Mouse (Mus musculus) embryo, embryonic 10.5 days (tissue): Measurements from ENCODE around the gene Cmbl.

Experiments used
- DNase-seq: peaks from one replicate; pipeline ENCODE4 v3.0.0-alpha.2; 2015; ENCODE audit warnings: low spot score

Gene Cmbl

GRCm38 (mm10) chr15:31565184-31565583 is at the start of gene Cmbl:
Gene Cmbl (plus strand): TSS chr15:31565389.
- no peak for DNase-seq

DNA sequence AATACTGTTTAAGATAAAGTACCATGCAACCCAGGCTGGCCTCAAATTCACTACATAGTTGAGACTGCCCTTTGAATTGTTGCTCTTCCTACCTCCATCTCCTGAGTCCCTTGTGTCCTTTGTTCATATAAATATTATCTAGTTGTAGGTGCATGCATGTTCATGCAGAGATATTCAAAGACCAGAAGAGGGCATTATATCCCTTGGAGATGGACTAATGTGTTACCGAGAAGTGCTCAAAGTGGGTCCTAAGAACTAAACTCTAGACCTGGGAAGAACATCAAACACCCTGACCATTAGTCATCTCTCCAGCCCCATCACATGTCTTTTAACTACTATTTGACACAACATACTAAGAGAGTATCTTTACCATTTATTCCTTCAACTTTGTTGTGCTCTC is 48.0 kb upstream of the Cmbl start:
- no peak for DNase-seq

GRCm38 (mm10) chr15:31518371-31518770 is 46.8 kb upstream of the Cmbl start:
- no peak for DNase-seq

DNA sequence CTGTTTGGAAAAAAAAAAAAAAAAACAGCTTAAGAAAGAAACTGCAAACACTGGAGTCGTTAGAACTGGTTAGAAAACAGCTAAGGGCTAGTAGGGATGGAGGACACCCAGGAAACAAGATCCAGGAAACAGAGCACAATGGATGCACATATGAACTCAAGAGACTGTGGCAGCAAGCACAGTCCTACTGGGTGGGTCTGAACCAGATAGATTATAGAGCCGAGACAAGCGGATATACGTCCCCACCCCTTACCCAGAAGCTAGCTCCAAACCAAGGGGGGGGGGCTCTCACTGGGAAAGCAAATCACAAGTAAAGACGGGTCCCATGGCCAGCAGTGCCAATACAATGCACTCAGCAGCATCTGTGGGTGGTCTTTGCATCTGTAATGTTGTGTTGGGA is 46.2 kb upstream of the Cmbl start:
- DNase-seq, result no peak

DNA sequence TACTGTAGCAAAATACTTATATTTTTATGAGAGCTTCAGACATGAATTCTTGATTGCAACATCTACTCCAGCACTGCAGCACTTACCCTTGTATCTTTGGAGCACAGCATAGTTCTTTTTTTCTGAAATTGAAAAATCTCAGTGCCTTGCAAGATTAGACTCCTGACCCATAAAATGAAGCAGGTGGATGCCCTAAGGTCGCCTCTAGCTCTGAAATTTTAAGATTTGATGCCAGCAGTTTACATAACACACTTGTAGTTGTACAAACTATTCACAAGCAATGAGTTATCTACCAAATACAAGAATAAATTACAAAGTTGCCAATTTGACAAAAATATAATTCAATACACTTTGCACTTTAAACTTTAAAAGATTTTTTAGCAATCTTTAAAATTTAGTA is 38.7 kb upstream of the Cmbl start:
- no peak for DNase-seq

DNA sequence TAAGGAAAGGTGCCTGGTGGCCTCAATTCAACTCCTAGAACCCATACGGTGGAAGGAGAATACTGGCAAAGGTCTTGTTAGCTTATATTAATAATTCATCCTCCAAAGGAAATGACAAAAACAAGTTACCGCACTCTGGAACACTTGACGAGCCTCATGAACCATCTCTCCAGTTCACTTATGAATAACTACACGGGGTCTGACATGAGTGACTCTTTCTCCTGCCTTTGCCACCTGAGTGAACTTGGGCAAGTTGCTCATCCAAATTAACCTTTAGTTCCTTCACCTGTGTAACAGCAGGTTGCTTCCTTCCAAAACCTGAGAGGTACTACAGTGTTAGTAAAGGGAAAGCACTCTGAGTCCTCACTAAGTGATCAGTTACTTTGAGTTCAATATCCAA is 36.7 kb upstream of the Cmbl start:
- DNase-seq, result no peak

- no peak for DNase-seq
Observed at GRCm38 (mm10) chr15:31529103-31529502, 36.1 kb upstream of the Cmbl start.

DNA sequence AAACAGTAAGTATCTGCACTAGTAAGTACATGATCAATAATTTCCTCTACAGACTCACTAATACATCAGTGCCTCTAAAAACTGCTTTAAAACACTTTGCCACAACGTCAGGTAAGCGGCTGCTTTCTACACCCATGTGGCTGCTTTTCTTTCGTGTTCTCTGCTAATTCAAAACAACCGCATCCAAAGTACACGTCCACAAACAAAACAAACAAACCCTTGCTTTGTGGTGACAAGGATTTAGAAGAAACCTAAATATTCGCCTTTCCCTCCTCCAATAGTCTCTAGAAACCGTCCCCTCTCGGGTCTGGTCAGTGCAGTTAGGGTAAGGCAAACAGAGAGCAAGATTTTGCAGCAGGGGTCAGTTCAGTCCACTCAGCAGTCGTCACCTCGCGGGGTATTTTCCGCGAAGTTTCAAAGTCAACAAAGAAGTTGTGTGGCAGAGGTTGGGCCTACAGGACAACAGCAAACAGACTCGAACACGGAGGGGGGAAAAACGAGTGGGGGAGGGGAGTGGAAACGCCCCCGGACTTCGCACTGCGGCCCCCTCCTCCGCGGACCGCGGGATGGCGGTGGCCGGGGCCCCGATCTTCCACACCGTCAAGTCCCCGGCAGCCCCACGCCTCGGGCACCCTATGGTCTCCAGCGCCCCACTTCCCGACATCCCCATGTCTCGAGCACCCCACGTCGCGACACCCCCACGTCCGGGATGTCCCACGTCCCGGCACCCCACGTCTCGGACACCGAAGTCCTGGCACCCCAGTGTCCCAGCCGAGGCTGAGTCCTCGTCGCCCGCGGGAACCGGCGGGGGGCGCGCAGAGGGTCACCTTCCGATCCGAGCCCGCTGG is 35.2 kb upstream of the Cmbl start:
- DNase-seq, result peak; percentile 64

- peak; percentile 93 for DNase-seq
Observed at GRCm38 (mm10) chr15:31530659-31531445, 34.3 kb upstream of the Cmbl start, which contains the start of gene March6. Gene March6 (minus strand): TSS chr15:31531053.

DNA sequence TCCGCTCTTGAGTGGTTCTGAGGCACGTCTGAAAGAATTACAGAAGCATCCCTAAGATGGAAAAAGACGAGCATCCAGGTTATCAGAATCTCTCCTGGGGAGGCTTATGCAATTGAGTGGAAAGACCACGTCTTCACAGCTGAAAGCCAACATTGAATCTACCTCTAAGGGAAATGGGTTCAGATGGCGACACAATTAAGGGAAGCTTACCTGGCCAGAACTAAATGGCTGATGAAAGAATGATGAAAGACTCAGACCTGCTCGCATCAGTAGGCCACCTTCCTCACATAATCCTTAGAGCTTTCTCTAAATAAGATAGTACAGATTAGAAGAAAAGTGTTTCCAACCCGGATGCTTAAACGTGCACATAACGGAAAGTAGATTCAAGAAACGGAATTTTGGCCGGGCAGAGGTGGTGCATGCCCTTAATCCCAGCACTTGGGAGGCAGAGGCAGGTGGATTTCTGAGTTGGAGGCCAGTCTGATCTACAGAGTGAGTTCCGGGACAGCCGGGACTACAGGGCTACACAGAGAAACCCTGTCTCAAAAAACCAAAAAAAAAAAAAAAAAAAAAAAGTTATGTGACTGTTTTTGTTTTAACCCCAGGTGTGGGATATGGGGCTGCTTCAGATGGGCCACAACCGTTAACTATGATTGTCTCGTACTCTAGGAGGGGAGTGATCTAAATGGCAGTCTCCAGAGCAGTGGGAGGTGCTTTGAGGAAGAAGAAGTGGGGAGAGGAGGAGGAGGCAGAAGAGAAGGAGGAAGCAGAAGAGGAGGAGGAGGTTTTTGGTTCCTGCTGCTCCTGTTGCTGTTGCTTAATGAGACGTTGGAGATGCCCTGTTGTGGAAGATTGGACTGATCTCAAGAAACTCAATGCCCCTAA is 33.5 kb upstream of the Cmbl start:
- DNase-seq, result no peak

DNA sequence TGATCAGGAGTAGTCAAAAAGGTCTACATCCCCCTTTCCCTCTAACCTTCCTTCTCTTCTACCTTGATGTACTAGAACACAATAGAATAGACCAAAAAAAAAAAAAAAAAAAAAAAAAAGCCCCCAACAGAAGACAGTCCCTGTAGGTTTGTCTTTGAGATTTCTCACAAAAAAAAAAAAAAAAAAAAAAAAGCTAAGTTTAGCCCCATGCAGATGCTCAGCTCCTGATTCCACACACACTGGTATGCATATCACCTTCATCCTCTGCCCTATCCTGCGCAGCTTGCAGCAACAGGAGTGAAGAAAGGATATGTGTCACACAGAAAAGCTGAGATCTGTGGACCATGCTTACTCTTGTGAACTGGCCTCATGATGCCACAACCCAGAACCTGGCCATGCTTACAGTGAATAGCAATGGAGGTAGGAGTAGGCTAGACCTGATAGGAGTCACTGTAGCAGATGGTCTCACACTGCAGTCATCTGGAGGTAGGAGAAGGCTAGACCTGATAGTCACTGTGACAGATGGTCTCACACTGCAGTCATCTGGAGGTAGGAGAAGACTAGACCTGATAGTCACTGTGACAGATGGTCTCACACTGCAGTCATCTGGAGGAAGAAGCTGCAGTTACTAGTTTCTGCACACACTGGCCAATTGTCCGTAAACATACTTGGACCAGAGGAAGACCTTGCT is 32.7 kb upstream of the Cmbl start:
- DNase-seq, result no peak

- no peak for DNase-seq
Observed at GRCm38 (mm10) chr15:31533529-31533928, 31.7 kb upstream of the Cmbl start.

- no peak for DNase-seq
Observed at GRCm38 (mm10) chr15:31534421-31535258, 30.5 kb upstream of the Cmbl start.

- DNase-seq, result peak; percentile 18
Observed at GRCm38 (mm10) chr15:31535259-31535855, 29.8 kb upstream of the Cmbl start.

DNA sequence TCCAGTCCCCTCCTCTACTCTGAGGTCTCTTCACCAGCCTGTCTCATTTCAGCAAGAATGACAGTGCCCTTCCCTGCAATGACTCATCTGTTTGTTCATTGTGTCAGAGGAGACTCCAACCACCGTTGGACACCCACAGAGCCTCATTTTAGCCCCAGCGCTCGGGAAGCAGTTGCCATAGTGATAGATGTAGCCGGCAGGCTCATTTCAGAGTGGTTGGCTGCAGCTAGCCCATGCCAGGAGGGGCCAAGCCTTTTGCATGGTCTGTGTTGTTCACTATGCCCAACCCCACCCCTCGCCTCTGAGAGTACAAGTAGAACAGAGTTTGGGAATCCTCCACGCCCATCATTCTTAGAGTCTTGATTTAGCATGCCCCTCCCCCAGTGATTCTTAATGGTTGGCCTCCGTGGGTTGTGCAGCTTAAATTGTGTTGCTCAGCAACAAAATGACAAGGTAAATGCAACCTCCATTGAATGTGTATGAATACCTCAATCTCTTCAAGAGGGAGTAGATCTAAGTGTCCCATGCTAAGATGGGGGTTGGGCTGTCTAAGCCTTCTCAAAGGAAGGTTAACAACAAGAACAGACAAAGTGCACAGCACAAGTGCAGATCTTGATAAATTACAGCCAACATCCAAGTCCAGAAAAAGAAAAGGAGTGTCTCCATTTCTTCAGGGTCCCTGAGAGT is 29.0 kb upstream of the Cmbl start:
- peak; percentile 83 for DNase-seq

DNA sequence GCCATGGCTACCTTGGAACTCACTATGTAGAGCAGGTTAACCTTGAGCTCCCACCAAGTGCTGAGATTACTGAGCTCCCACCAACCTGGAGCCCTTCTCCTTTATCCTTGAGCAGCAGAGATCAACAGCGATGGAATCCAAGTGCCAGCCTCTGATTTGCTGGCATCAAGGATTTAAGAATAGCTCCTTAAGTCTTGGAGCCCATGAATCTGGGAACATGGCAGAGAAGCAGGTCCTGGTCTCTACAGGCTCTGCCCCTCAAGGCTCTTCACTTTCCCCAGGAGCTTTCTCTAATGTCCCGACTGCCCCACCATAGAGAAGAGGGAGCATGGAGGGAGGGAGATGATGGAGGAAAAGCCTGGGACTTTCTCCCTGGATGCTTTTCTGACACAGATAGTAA is 27.5 kb upstream of the Cmbl start:
- DNase-seq, result no peak

GRCm38 (mm10) chr15:31538346-31538745 is 26.8 kb upstream of the Cmbl start:
- DNase-seq, result no peak

GRCm38 (mm10) chr15:31539643-31540512 is 25.3 kb upstream of the Cmbl start:
- DNase-seq, result no peak

GRCm38 (mm10) chr15:31540513-31540802 is 24.7 kb upstream of the Cmbl start:
- no peak for DNase-seq
